Mouse (Mus musculus) kidney, postnatal 0 days (tissue): ENCODE measurements at regions not wholly inside any gene's neighbourhood (a gene's known extent, or its start where the extent isn't known, plus 50 kb on each side); places are given as distances from the start of the nearest gene placed in this dataset.
"Not testable (repeated sequence)": the region's sequence is repeated elsewhere in the genome, so short reads cannot be mapped to it uniquely, and the experiment has no call there.

ENCODE experiments used
- ATAC-seq: fragments of 200-750 bp; cut with Nextera tagmentation; replicated peaks from 2 replicates; pipeline ENCODE4 v1.8.0; 2017; ENCODE audit warnings: low read depth, moderate number of reproducible peaks, moderate TSS enrichment, moderate library complexity; ENCODE audit not compliant: low FRiP score
- DNase-seq: peaks from one replicate; pipeline ENCODE4 v3.0.0-alpha.2; 2016; ENCODE audit warnings: low spot score
- H3K27ac ChIP-seq: fragments of 300-500 bp; sonication (generic); 2 replicates; pipeline ENCODE4 v1.5.1; 2014; ENCODE audit warnings: mild to moderate bottlenecking
- H3K27me3 ChIP-seq: fragments of 300-500 bp; sonication (generic); 2 replicates; pipeline ENCODE4 v1.6.1; 2014; ENCODE audit warnings: low read length, mixed read lengths; ENCODE audit not compliant: insufficient read depth
- H3K36me3 ChIP-seq: fragments of 300-500 bp; sonication (generic); 2 replicates; pipeline ENCODE4 v1.6.1; 2014; ENCODE audit warnings: low read length, mixed read lengths; ENCODE audit not compliant: insufficient read depth
- H3K4me1 ChIP-seq: fragments of 300-500 bp; sonication (generic); replicated peaks from 2 replicates; pipeline ENCODE4 v1.6.1; 2014; ENCODE audit warnings: antibody characterized with exemption, low read length, mixed read lengths; ENCODE audit not compliant: insufficient read depth
- H3K4me2 ChIP-seq: fragments of 300-500 bp; sonication (generic); 2 replicates; pipeline ENCODE4 v1.6.1; 2014; ENCODE audit warnings: mild to moderate bottlenecking, low read length, moderate library complexity, mixed read lengths
- H3K4me3 ChIP-seq: fragments of 300-500 bp; sonication (generic); replicated peaks from 2 replicates; pipeline ENCODE4 v1.5.1; 2014; ENCODE audit warnings: low read depth, low read length
- H3K9ac ChIP-seq: fragments of 300-500 bp; sonication (generic); 2 replicates; pipeline ENCODE4 v1.6.1; 2014; ENCODE audit warnings: low read depth, low read length
- H3K9me3 ChIP-seq: fragments of 300-500 bp; sonication (generic); replicated peaks from 2 replicates; pipeline ENCODE4 v1.6.1; 2016; ENCODE audit warnings: low read length, inconsistent platforms, mixed read lengths
- CTCF ChIP-seq: IDR thresholded peaks from 2 replicates; pipeline ENCODE4 v1.5.1; 2016; ENCODE audit warnings: antibody characterized with exemption, low read depth, mild to moderate bottlenecking, moderate library complexity
- WGBS: fragments of 180-500 bp; shearing (Covaris S2); extraction: QIAGEN DNeasy Blood & Tissue Kit; methylation state at CpG from one replicate; pipeline ENCODE4 v1.1.7; 2014; 5-methylcytosine and 5-hydroxymethylcytosine counted together

DNA sequence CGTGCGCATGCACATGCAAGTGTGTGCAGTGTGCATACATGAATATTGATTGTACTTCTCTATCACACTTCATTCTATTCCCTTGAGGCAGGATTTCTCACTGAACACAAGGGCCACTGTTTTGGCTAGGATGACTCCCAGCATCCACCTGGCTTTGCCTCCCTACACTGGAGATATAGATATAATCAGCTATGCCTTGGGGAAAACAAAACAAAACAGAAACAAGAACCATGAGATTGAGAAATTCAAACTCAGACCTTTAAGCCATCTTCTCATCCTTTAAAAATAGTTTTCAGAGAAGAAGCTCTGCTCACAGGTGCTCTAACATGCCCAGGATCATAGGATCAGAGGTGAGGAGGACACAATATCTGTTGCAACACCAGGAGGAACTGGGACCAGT lies 469.6 kb upstream of the Tbl1xr1 start:
- no peak for TF ChIP-seq CTCF

DNA sequence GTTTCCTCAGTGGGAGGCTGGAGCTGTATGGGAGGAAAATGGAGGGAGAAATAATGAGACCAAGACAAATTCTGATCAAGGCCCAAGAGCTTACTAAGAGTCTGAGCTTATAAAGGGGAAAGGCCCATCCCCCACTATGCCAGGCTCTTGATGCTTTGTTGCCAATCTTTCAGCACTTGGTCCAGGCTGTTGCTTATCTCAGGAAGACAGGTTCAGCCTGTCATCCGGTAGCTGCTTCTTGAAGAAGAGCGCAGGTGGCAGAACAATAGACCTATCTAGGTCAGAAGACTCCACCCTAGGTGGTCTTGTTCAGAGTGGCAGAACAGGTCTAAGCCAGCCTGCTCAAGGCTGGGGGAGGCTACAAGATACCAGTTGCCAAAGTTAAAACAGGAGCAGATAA lies 466.2 kb upstream of the Tbl1xr1 start:
- H3K9me3 ChIP-seq, result no peaks in the 10 kb centered on the region
- no peak overlapping the region for H3K9ac ChIP-seq
- no peaks in the 10 kb centered on the region for H3K36me3 ChIP-seq
- H3K4me3 ChIP-seq, result no peak overlapping the region
- H3K27ac ChIP-seq, result no peak overlapping the region
- DNase-seq, result no peak
- no peaks in the 10 kb centered on the region for H3K4me1 ChIP-seq
- TF ChIP-seq CTCF, result no peak
- ATAC-seq, result no peak
- WGBS, result 92% methylated on average over 2 of the region's 2 CpGs
- no peak overlapping the region for H3K4me2 ChIP-seq
- no peaks in the 10 kb centered on the region for H3K27me3 ChIP-seq

More for the DNA sequence above, 469.6 kb upstream of the Tbl1xr1 start:
- Histone ChIP-seq H3K4me3 (no peak overlapping the region), H3K4me2 (no peak overlapping the region), H3K27ac (no peak overlapping the region), H3K36me3 (no peaks in the 10 kb centered on the region), H3K27me3 (no peaks in the 10 kb centered on the region), H3K9me3 (no peaks in the 10 kb centered on the region), H3K4me1 (no peaks in the 10 kb centered on the region), H3K9ac (no peak overlapping the region)
- WGBS, result 96% methylated on average over 2 of the region's 2 CpGs
- ATAC-seq (no peak), DNase-seq (no peak)

DNA sequence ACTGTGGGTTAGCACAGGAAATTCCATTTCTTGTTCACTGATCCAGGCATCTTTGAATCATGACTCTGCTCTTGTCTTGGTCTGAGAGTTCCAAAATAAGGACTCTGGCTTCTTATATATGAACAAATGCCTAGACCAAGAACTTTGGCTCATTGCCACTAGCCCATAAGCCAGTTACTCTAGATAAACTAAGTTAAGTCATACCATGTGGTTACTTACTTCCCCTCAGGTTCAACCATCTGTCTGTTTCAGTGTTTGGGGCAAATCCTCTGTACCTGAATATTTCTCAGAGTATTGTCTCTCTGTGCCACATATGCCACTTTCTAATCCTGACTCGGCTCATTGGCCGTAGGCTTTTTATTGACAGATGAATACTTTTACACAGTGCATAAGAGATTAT lies 454.7 kb upstream of the Tbl1xr1 start:
- no peak overlapping the region for H3K9ac ChIP-seq
- no peaks in the 10 kb centered on the region for H3K36me3 ChIP-seq
- H3K4me2 ChIP-seq, result no peak overlapping the region
- no peak overlapping the region for H3K4me3 ChIP-seq
- no peaks in the 10 kb centered on the region for H3K27me3 ChIP-seq
- H3K4me1 ChIP-seq, result no peaks in the 10 kb centered on the region
- 100% methylated on average over 2 of the region's 2 CpGs for WGBS
- H3K9me3 ChIP-seq, result no peaks in the 10 kb centered on the region
- DNase-seq (no peak), ATAC-seq (no peak)
- no peak for TF ChIP-seq CTCF
- H3K27ac ChIP-seq, result no peak overlapping the region

DNA sequence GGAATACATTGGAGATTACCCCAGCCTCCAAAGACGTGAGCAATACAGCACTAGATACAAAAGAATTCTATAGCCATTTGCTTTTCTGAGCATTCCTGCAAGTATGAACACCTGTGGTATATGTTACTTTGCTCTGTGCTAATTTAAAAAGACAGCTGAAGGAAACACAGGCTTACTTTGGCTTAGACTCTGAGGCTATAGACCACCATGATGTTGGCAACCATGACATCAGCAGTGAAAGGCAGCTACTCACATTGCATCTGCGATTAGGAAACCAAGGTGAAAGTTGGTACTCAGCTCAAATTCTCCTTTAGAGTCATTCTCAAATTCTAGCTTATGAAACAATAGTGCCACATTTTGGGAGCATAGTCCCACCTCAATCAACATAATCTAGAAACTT lies 451.4 kb upstream of the Tbl1xr1 start:
- DNase-seq, result no peak
- H3K27ac ChIP-seq, result no peak overlapping the region
- no peak for TF ChIP-seq CTCF

DNA sequence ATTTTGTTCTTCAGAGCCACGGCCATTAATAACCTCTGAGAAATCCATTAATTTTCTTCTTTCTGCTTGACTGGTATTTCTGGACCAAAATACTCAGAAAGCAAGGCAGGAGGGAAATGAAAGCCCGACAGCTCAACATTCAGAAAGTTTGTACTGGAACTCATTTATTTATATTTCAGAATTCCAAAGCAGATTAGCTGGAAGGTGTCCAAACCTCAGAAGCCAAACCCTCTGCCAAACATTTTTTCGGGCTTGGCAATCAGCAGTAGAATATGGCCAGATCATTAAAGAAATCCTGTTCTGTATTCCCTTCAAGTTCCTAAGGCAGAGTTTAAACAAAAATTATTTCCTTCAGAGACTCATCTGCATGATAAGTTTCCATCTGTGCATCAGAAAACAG lies 450.4 kb upstream of the Tbl1xr1 start:
- no peak for TF ChIP-seq CTCF
- 13% methylated on average over 3 of the region's 3 CpGs for WGBS
- no peak overlapping the region for H3K4me2 ChIP-seq
- no peaks in the 10 kb centered on the region for H3K9me3 ChIP-seq
- DNase-seq, result peak; percentile 77
- no peaks in the 10 kb centered on the region for H3K27me3 ChIP-seq
- no peak overlapping the region for H3K9ac ChIP-seq
- ATAC-seq, result no peak
- no peaks in the 10 kb centered on the region for H3K36me3 ChIP-seq
- no peaks in the 10 kb centered on the region for H3K4me1 ChIP-seq
- no peak overlapping the region for H3K27ac ChIP-seq
- H3K4me3 ChIP-seq, result no peak overlapping the region

More for the DNA sequence above, 451.4 kb upstream of the Tbl1xr1 start:
- no peak overlapping the region for H3K9ac ChIP-seq
- 94% methylated on average over 2 of the region's 2 CpGs for WGBS
- H3K36me3 ChIP-seq, result no peaks in the 10 kb centered on the region
- no peak for ATAC-seq
- H3K27me3 ChIP-seq, result no peaks in the 10 kb centered on the region
- H3K9me3 ChIP-seq, result no peaks in the 10 kb centered on the region
- H3K4me2 ChIP-seq, result no peak overlapping the region
- H3K4me1 ChIP-seq, result no peaks in the 10 kb centered on the region
- no peak overlapping the region for H3K4me3 ChIP-seq

DNA sequence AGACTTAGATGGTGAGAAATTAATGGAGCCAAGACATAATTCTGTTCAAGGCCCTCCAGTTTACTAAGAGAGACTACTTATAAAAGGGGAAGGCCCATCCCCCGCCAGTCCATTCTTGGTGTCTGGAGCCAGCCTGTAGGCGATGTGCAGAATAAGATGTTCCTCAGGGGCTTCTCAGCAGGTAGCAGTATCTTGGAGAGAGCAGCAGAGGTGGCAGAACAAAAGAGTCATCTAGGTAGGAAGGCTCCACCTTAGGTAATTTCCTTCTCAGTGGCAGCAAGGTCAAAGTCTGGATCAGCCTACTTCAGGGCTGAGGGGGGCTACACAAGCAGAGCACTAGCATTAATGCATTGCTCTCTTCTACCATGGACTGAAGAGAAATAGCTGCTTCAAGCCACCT lies 449.4 kb upstream of the Tbl1xr1 start:
- not testable (repeated sequence) for H3K9ac ChIP-seq, H3K4me3 ChIP-seq, ATAC-seq, H3K9me3 ChIP-seq, DNase-seq, H3K27ac ChIP-seq, H3K27me3 ChIP-seq, H3K4me2 ChIP-seq, H3K4me1 ChIP-seq, H3K36me3 ChIP-seq
- WGBS, result 96% methylated on average over 2 of the region's 2 CpGs

DNA sequence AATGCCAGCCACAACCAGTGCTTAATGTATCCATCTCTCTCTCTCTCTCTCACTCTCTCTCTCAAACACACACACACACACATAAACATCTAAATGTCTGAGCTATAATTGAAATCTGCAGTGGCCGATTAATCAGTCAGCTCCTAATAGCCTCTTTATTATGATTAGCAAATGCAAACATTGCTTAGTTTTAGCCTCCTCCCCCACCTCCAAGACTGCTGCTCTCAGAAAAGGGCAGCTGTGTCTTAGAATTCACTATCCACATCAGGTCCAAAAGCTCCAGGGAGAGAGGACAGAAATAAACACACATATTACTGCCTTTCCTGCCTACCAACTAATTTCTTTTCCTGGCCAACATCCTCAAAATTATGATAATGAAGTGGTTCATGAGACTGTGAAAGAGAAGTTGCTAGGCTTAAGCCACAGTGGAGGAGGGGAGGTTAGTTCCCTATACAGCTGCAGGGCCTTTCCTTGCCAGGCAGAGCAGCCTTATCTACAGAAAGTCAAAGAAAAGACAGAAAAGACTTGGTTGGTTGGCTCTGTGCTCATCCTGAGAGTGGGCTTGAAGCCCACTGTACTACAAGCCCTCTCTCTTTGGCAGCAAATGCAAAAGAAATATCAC lies 442.7 kb upstream of the Tbl1xr1 start:
- DNase-seq (peak; percentile 15), ATAC-seq (no peak)
- H3K4me1 ChIP-seq, result 0 out of 2 replicates have a peak, but pooled peaks cover 7% of the 10 kb centered on the region
- no peaks in the 10 kb centered on the region for H3K9me3 ChIP-seq
- no peak overlapping the region for H3K4me3 ChIP-seq
- H3K27ac ChIP-seq, result no peak overlapping the region
- no peak for TF ChIP-seq CTCF
- H3K9ac ChIP-seq, result no peak overlapping the region
- no peaks in the 10 kb centered on the region for H3K27me3 ChIP-seq
- H3K4me2 ChIP-seq, result no peak overlapping the region
- H3K36me3 ChIP-seq, result no peaks in the 10 kb centered on the region
- WGBS, result 34% methylated on average over 1 of the region's 1 CpGs
